Mouse (Mus musculus) lung, postnatal 0 days (tissue): Measurements from ENCODE around the gene Sorcs2.

Source experiments
- CTCF ChIP-seq: IDR thresholded peaks from 2 replicates; pipeline ENCODE4 v1.5.1; 2016; ENCODE audit warnings: antibody characterized with exemption, mild to moderate bottlenecking
- EP300 ChIP-seq: IDR thresholded peaks from 2 replicates; pipeline ENCODE4 v1.6.1; 2016; ENCODE audit warnings: antibody characterized with exemption, mild to moderate bottlenecking, control low read depth

GRCm38 (mm10) chr5:36369261-36369684 lies 28.7 kb downstream of the Sorcs2 start:
- TF ChIP-seq CTCF (no peak), EP300 (no peak)
